Mouse (Mus musculus): ENCODE results near the gene Ror2. TPM values are rescaled to one million over a fixed set of nuclear protein-coding genes. Genes with fewer than 3 reads are reported as not detected.

Ror2 gene
- polyA plus RNA-seq, 1 experiment from 2014 or later: 18.8 TPM

DNA sequence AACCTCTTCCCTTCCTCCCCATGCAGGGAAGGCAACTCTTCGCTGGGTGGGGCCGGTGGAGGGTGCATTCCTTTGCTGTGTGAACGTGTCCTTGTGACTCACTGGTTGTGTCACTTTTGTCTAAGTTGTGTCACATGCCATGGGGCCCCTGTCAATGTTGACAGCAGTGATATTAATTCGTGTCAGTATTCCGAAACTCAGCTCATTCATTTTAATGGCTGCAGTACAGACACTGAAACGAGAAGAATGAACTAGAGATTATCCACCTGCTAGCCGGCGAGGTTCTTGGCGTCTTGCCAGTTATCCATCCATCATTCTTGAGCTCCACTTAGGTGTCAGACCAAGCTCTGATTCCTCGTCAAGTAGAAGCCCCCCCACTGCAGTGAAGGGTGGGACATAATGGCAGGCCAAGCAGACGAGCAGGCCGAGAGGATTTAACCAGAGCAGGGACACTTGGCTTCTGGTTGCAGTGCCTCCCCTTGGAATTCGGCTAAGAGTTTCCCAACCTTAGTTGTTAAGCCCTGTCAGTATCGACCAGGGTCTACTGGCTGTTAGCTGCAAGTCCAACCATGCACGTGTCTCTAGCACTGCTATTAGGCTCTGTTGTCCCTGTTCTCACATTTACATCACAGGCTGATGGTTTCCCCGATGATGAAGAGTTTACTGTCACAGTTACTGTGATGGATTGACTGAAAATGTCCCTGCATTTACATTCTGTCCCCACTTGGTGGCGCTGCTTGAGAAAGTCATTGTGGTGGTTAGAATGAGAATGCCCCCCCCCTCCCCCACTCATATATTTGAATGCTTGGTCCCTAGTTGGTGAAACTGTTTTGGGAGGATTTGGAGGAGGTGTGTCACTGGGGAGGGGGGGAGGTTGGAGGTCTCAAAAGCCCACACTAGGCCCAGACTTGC, 185.9 kb downstream of the Ror2 start:
- no peaks in the 10 kb centered on the region for H3K9me3 ChIP-seq
- no peak overlapping the region for H3K27ac ChIP-seq
- no peaks in the 10 kb centered on the region for H3K36me3 ChIP-seq
- no peak overlapping the region for H3K9ac ChIP-seq
- no peaks in the 10 kb centered on the region for H3K27me3 ChIP-seq (replicated peaks)
- ATAC-seq: peak; percentile 29; the same call in 1 of the 2 replicates
- H3K4me1 ChIP-seq (replicated peaks): no peaks in the 10 kb centered on the region
- 43% methylated on average over 17 of the region's 17 CpGs for WGBS
- no peak overlapping the region for H3K4me2 ChIP-seq (replicated peaks)
- H3K4me3 ChIP-seq (replicated peaks): no peak overlapping the region

DNA sequence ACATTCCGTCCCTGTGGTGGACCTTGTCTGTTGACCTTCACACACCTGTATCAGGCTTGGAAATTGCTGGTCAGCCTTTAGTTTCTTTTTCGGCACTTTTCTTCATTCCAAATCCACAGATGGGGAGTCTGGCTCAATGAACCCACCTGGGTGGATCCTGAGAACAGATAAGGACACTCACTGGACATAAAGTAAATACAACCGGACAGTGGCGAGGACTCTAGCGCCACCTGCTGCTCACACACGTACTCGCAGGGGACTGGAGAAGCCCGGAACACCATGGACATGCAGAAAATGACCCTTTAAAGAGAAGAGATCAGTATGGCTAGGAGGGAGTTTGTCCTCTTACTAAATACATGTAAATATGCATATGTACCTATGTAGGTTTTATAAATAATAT, 189.3 kb downstream of the Ror2 start:
- Histone ChIP-seq H3K4me1 (replicated peaks) (no peaks in the 10 kb centered on the region), H3K4me3 (replicated peaks) (no peak overlapping the region), H3K36me3 (no peaks in the 10 kb centered on the region), H3K27me3 (replicated peaks) (no peaks in the 10 kb centered on the region), H3K27ac (no peak overlapping the region), H3K9ac (no peak overlapping the region), H3K9me3 (no peaks in the 10 kb centered on the region), H3K4me2 (replicated peaks) (no peak overlapping the region)
- 15% methylated on average over 8 of the region's 8 CpGs for WGBS
- ATAC-seq: peak; percentile 59; the same call in 1 of the 2 replicates

- Histone ChIP-seq H3K27me3 (replicated peaks) (no peaks in the 10 kb centered on the region), H3K4me2 (replicated peaks) (no peak overlapping the region), H3K36me3 (no peaks in the 10 kb centered on the region), H3K9me3 (no peaks in the 10 kb centered on the region), H3K9ac (no peak overlapping the region), H3K4me1 (replicated peaks) (no peaks in the 10 kb centered on the region), H3K4me3 (replicated peaks) (no peak overlapping the region), H3K27ac (no peak overlapping the region)
- no peak for ATAC-seq
- WGBS: 66% methylated on average over 17 of the region's 17 CpGs
Observed at GRCm38 (mm10) chr13:53095222-53095621, 190.7 kb downstream of the Ror2 start.

DNA sequence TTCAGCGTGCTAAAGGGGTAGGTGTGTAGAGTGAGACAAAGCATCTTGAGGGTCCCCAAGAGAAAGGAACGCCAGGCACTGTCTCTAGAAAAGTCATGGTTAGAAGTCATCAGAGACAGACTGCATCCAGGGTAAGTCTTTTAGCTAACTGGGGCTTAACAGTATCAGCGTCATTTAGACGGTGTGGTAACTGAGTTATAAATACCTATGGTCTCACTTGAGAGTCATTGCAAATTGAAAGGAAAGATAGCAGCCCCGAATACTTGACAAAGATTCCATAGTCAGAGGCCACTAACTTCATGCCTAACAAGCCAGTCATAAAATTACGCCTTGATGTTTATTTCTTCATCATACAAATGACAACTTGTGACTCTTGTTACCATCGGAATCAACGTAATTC, 191.3 kb downstream of the Ror2 start:
- H3K4me2 ChIP-seq (replicated peaks): no peak overlapping the region
- no peaks in the 10 kb centered on the region for H3K9me3 ChIP-seq
- no peaks in the 10 kb centered on the region for H3K36me3 ChIP-seq
- H3K4me3 ChIP-seq (replicated peaks): no peak overlapping the region
- no peaks in the 10 kb centered on the region for H3K4me1 ChIP-seq (replicated peaks)
- 75% methylated on average over 8 of the region's 8 CpGs for WGBS
- H3K9ac ChIP-seq: no peak overlapping the region
- no peak for ATAC-seq
- H3K27ac ChIP-seq: no peak overlapping the region
- H3K27me3 ChIP-seq (replicated peaks): no peaks in the 10 kb centered on the region

DNA sequence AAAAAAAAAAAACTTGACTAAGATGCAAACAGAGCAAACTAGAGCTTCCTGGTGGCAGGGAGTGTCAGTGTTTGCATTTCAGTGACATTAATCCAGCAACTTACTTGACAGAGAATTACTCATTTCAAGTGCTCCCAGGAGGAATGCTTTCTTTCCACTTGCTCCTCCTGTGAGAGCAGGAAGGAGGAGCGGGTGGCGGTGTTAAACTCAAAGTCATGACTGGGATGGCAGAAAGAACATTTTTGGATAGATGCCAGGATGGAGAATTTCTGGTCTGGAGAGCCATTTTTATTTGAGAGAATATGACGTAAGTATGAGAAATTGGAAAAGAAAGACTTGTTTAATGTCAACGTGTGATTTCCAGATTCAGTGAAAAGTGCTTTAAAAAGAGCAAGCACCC, 192.5 kb downstream of the Ror2 start:
- 29% methylated on average over 4 of the region's 4 CpGs for WGBS

GRCm38 (mm10) chr13:53086552-53087282, 199.2 kb downstream of the Ror2 start:
- ATAC-seq: no peak
- Histone ChIP-seq H3K27me3 (replicated peaks) (no peaks in the 10 kb centered on the region), H3K9me3 (no peaks in the 10 kb centered on the region), H3K4me3 (replicated peaks) (no peak overlapping the region), H3K27ac (no peak overlapping the region), H3K4me2 (replicated peaks) (no peak overlapping the region), H3K9ac (no peak overlapping the region), H3K4me1 (replicated peaks) (no peaks in the 10 kb centered on the region), H3K36me3 (no peaks in the 10 kb centered on the region)
- WGBS: 74% methylated on average over 23 of the region's 23 CpGs

More for the DNA sequence above, 192.5 kb downstream of the Ror2 start:
- H3K9ac ChIP-seq: no peak overlapping the region
- H3K36me3 ChIP-seq: no peaks in the 10 kb centered on the region
- no peak overlapping the region for H3K4me3 ChIP-seq (replicated peaks)
- no peak for ATAC-seq
- no peaks in the 10 kb centered on the region for H3K27me3 ChIP-seq (replicated peaks)
- H3K9me3 ChIP-seq: no peaks in the 10 kb centered on the region
- no peak overlapping the region for H3K27ac ChIP-seq
- H3K4me1 ChIP-seq (replicated peaks): no peaks in the 10 kb centered on the region
- no peak overlapping the region for H3K4me2 ChIP-seq (replicated peaks)

GRCm38 (mm10) chr13:53081846-53082245, 204.1 kb downstream of the Ror2 start:
- 51% methylated on average over 6 of the region's 6 CpGs for WGBS
- no peak for ATAC-seq
- H3K36me3 ChIP-seq: no peaks in the 10 kb centered on the region
- H3K27me3 ChIP-seq (replicated peaks): no peaks in the 10 kb centered on the region
- H3K4me3 ChIP-seq (replicated peaks): no peak overlapping the region
- no peak overlapping the region for H3K4me2 ChIP-seq (replicated peaks)
- no peaks in the 10 kb centered on the region for H3K4me1 ChIP-seq (replicated peaks)
- no peak overlapping the region for H3K27ac ChIP-seq
- H3K9ac ChIP-seq: no peak overlapping the region
- H3K9me3 ChIP-seq: no peaks in the 10 kb centered on the region

DNA sequence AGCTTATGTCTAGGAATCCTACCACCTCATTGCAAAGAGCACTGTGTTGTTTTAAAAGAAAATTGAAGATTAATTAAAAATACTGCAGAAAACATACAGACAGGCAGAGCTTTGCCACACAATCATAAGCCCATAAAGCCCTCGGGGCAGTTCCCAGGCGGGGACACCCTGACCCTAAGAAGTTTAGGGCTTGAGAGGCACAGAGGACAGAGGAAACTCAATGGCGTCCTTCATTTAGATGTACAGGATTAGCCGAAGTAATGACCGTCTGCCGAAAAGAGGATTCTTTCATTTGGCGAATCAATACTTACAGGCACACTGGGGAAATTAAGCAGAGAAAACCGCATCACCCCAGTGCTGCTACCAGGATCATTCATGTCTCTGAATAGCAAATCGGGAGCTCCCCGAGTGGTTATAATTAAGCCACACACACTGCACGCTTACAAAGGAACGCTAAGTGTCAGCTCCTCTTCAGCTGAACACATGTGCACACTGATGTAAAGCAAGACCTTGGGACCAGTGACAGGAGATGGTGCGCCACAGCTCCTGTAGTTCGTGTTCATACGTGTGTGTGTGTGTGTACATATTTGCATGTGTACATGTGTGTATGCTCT, 208.1 kb downstream of the Ror2 start:
- H3K4me1 ChIP-seq (replicated peaks): no peaks in the 10 kb centered on the region
- WGBS: 83% methylated on average over 15 of the region's 15 CpGs
- no peak for ATAC-seq
- no peaks in the 10 kb centered on the region for H3K36me3 ChIP-seq
- H3K9ac ChIP-seq: no peak overlapping the region
- H3K4me2 ChIP-seq (replicated peaks): no peak overlapping the region
- no peaks in the 10 kb centered on the region for H3K9me3 ChIP-seq
- no peak overlapping the region for H3K4me3 ChIP-seq (replicated peaks)
- no peak overlapping the region for H3K27ac ChIP-seq
- H3K27me3 ChIP-seq (replicated peaks): no peaks in the 10 kb centered on the region

DNA sequence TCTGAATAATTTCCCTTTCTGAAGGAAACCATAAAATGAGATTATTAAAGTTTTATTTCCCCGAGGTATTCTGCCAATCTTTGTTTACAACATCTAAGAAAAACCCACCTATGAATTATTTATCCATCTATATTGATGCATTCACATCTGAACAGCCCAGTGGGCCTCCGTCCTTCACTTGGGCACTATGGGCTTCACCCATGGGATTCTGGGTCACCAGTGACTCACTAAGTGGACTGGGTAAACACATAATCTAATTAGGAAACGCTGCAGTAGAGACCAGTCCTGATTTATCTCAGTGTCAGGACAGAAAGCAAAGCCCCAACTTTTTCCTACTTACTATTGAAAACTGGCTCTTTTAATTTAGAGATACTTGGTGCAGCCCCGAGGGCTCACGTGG, 210.9 kb downstream of the Ror2 start:
- 64% methylated on average over 5 of the region's 5 CpGs for WGBS
- Histone ChIP-seq H3K36me3 (no peaks in the 10 kb centered on the region), H3K9me3 (no peaks in the 10 kb centered on the region), H3K4me1 (replicated peaks) (no peaks in the 10 kb centered on the region), H3K27me3 (replicated peaks) (no peaks in the 10 kb centered on the region), H3K9ac (no peak overlapping the region), H3K27ac (no peak overlapping the region), H3K4me2 (replicated peaks) (no peak overlapping the region), H3K4me3 (replicated peaks) (no peak overlapping the region)
- no peak for ATAC-seq

DNA sequence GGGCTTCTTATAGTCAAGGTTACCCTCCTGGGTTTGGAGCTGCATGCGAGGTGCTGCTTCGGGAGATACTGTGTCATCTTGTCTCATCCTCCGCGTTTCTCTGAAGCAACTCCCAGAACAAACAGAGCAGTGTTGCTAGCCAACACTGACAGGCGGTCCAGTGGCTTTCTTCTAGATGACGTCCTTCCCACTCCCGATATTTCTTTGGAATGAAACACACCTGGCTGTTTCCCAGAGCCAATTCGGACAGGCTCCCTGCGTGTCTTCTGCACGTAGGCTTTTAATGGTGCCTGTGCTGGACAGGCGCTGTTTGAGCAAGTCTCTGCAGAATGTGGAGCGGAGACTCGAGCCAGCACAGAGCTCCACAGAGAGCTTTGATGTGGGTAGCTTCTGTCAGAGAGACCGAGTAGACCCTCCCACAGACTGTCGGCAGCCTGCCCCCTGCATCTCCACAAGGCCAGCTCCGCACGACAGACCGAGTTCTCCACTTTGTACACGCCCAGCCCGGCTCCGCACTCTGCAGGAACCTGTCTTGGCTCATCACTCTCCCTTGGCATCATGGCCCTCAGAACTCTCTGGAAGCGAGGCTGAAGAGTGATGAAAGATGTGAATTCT, 216.7 kb downstream of the Ror2 start:
- Histone ChIP-seq H3K9me3 (no peaks in the 10 kb centered on the region), H3K4me1 (replicated peaks) (0 out of 2 replicates have a peak, but pooled peaks cover 2% of the 10 kb centered on the region), H3K9ac (no peak overlapping the region), H3K4me2 (replicated peaks) (no peak overlapping the region), H3K4me3 (replicated peaks) (no peak overlapping the region), H3K27ac (no peak overlapping the region), H3K36me3 (no peaks in the 10 kb centered on the region), H3K27me3 (replicated peaks) (no peaks in the 10 kb centered on the region)
- WGBS: 56% methylated on average over 22 of the region's 22 CpGs
- ATAC-seq: no peak

DNA sequence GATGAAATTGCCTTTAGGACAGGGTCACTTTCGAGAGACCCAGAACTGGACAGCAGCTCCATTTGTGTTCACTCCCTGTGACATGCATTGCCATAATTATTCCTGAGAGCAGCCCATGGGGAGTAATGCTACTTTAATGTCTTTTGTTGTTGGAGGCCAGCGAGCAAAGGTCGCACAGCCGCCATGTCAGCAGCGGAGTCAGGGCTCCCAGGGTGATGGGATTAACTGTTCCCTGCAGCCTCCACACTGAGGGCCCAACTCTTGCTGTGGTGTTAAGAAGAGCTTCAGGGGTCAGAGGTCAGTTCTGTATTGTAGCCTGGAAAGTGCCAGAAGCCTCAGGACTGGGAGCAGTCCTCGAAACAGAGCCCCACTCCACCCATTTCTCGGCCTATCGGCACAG, 217.5 kb downstream of the Ror2 start:
- WGBS: 75% methylated on average over 8 of the region's 8 CpGs

GRCm38 (mm10) chr13:53067949-53068348, 218.0 kb downstream of the Ror2 start:
- WGBS: 82% methylated on average over 11 of the region's 11 CpGs
- Histone ChIP-seq H3K36me3 (no peaks in the 10 kb centered on the region), H3K4me2 (replicated peaks) (no peak overlapping the region), H3K4me1 (replicated peaks) (0 out of 2 replicates have a peak, but pooled peaks cover 2% of the 10 kb centered on the region), H3K27ac (no peak overlapping the region), H3K9me3 (no peaks in the 10 kb centered on the region), H3K27me3 (replicated peaks) (no peaks in the 10 kb centered on the region), H3K9ac (no peak overlapping the region), H3K4me3 (replicated peaks) (no peak overlapping the region)
- no peak for ATAC-seq

More for the DNA sequence above, 217.5 kb downstream of the Ror2 start:
- Histone ChIP-seq H3K27me3 (replicated peaks) (no peaks in the 10 kb centered on the region), H3K4me3 (replicated peaks) (no peak overlapping the region), H3K4me1 (replicated peaks) (0 out of 2 replicates have a peak, but pooled peaks cover 2% of the 10 kb centered on the region), H3K27ac (no peak overlapping the region), H3K4me2 (replicated peaks) (no peak overlapping the region), H3K9me3 (no peaks in the 10 kb centered on the region), H3K9ac (no peak overlapping the region), H3K36me3 (no peaks in the 10 kb centered on the region)
- no peak for ATAC-seq

All from intestine, embryonic 15.5 days (tissue).